Mouse (Mus musculus): ENCODE measurements at regions not wholly inside any gene's neighbourhood (a gene's known extent, or its start where the extent isn't known, plus 50 kb on each side); places are given as distances from the start of the nearest gene placed in this dataset.

- TF ChIP-seq CTCF (IDR thresholded peaks at IDR 0.05; ENCODE audit: borderline replicate concordance, control insufficient read depth, extremely low read depth, insufficient read depth, low read length, poor library complexity) = no peak
- TF ChIP-seq POLR2A (IDR thresholded peaks at IDR 0.05; ENCODE audit: control insufficient read depth, extremely low read depth, insufficient read depth, low read length, poor library complexity) = no peak
Measured at GRCm38 (mm10) chr9:94269213-94269612, 268.7 kb downstream of the 1190002N15Rik start.

All from thymus, adult 2 months (tissue).